Mouse (Mus musculus): ENCODE measurements around the gene Tbx19.

DNA sequence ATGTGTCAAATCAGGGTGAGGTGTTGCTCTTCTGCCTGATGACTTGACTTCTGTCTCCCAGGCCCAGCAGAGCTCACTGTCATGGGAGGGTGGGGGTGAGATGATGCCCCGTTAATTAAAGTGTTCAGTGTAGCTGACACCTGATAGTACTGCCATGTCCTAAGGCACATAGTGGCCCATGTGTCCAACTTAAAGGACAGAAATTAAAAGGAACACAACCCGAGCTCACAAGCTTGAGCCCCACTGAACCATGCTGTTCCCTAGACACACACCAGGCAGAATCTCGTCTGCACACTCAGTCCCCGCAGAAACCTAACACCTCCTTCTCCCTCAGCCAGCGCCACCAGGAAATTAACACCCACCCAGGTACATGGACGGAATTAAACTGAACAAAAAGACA lies 4.3 kb upstream of the Tbx19 start:
- TF ChIP-seq POLR2A (IDR thresholded peaks at IDR 0.05; ENCODE audit: insufficient read depth, low read length) (no peak), CTCF (IDR thresholded peaks at IDR 0.05; ENCODE audit: low read depth, low read length) (no peak)
